Mouse (Mus musculus) olfactory bulb, adult 2 months (tissue): ENCODE data around the gene Arhgef40. TPM values are rescaled to one million over a fixed set of nuclear protein-coding genes. Genes with fewer than 3 reads are reported as not detected.
A peak's percentile ranks its signal among the peaks of the same experiment; 100 is the strongest.

Experiments used
- H3K27ac ChIP-seq: fragments of 200-500 bp; 2 replicates; pipeline ENCODE4 v1.5.1; 2012; ENCODE audit warnings: low read depth, low read length; ENCODE audit not compliant: insufficient read depth
- H3K4me1 ChIP-seq: fragments of 200-500 bp; 2 replicates; pipeline ENCODE4 v1.6.1; 2012; ENCODE audit warnings: low read length; ENCODE audit not compliant: control insufficient read depth, insufficient read depth
- H3K4me3 ChIP-seq: fragments of 200-500 bp; 2 replicates; pipeline ENCODE4 v1.5.1; 2012; ENCODE audit warnings: mild to moderate bottlenecking, low read depth, low read length, moderate library complexity; ENCODE audit not compliant: insufficient read depth
- CTCF ChIP-seq: fragments of 200-500 bp; IDR thresholded peaks from 2 replicates; pipeline ENCODE4 v1.5.1; 2012; ENCODE audit warnings: low read depth, mild to moderate bottlenecking, low read length, moderate library complexity; ENCODE audit not compliant: insufficient read depth
- POLR2A ChIP-seq: fragments of 200-500 bp; IDR thresholded peaks from 2 replicates; pipeline ENCODE4 v1.6.1; 2012; ENCODE audit warnings: mild to moderate bottlenecking, low read depth, low read length, moderate library complexity; ENCODE audit not compliant: insufficient read depth
- WGBS: fragments of 180-500 bp; shearing (Covaris S2); methylation state at CpG from one replicate; pipeline ENCODE4 v1.1.7; 2018; 5-methylcytosine and 5-hydroxymethylcytosine counted together
- polyA plus RNA-seq: library from polyadenylated mRNA; stranded (reverse); fragments of >200 nt; gene quantifications from 2 replicates; pipeline ENCODE4 v1.2.4, GENCODE M21; 2012; ENCODE audit warnings: low replicate concordance; ENCODE audit not compliant: missing spikeins, insufficient read depth, insufficient read length

Gene Arhgef40
- polyA plus RNA-seq, 1 experiment = not detected

GRCm38 (mm10) chr14:52009361-52009760 is 24.8 kb downstream of the Arhgef40 start:
- 44% methylated on average over 26 of the region's 26 CpGs for WGBS
- Histone ChIP-seq H3K4me1 (peaks cover 46% of the 10 kb centered on the region), H3K4me3 (no peak overlapping the region), H3K27ac (no peak overlapping the region)
- no peak for TF ChIP-seq POLR2A
- no peak for TF ChIP-seq CTCF

GRCm38 (mm10) chr14:52009841-52010240 is 25.3 kb downstream of the Arhgef40 start:
- TF ChIP-seq POLR2A = no peak
- TF ChIP-seq CTCF = no peak
- no peak overlapping the region for H3K4me3 ChIP-seq
- WGBS = 49% methylated on average over 6 of the region's 6 CpGs
- H3K4me1 ChIP-seq = peaks cover 41% of the 10 kb centered on the region
- H3K27ac ChIP-seq = peak overlapping the region; percentile 22; the same call in 1 of the 2 replicates

- WGBS = 13% methylated on average over 9 of the region's 9 CpGs
- H3K4me1 ChIP-seq = peaks cover 37% of the 10 kb centered on the region
- H3K4me3 ChIP-seq = no peak overlapping the region; the same call in 1 of the 2 replicates
- TF ChIP-seq POLR2A = no peak
- peak overlapping the region; percentile 67; the same call in 1 of the 2 replicates for H3K27ac ChIP-seq
Measured at GRCm38 (mm10) chr14:52010446-52011111, 26.1 kb downstream of the Arhgef40 start.

DNA sequence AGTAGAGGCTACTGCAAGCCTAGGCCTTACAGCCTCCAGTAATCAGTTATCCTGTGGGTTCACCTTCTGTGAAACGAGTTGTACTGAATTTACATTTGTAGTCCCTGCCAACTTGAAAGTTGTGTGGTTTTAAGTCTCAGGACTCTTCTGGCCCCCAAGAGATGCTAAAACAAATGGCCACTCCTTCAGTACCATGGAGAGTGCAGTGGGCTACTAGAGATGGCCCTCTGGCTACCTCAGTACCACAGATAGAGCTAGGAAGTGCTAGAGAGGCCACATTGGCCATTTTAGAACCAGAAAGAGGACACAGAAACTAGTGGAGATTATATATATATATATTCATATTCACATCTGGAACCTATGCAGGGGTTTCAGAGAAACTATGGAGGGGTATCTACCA is 27.2 kb downstream of the Arhgef40 start:
- no peak for TF ChIP-seq CTCF
- TF ChIP-seq POLR2A = no peak
- no peak overlapping the region for H3K4me3 ChIP-seq

DNA sequence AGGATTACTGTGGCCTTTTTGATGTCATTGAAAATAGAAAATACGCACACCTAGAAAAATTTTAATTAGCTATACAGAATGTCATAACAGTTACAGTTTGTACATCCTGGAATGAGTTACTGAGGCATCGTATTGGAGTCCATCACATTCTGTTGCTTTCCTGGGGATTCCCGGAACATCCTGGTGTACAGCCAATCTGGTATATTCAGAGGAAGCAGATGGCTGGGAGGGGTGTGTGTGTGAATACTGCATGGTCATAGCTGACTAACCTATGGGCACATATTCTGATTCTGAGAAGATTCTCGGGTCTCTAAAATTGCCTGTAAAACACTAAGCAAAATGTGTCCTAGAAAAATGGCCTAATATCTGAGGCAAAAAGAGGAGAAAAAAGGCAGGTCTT is 27.6 kb downstream of the Arhgef40 start:
- H3K4me1 ChIP-seq = peaks cover 25% of the 10 kb centered on the region
- H3K27ac ChIP-seq = peak overlapping the region; percentile 25; the same call in 1 of the 2 replicates
- WGBS = 65% methylated on average over 4 of the region's 4 CpGs
- no peak for TF ChIP-seq CTCF
- TF ChIP-seq POLR2A = no peak
- H3K4me3 ChIP-seq = no peak overlapping the region

More for the DNA sequence above, 27.2 kb downstream of the Arhgef40 start:
- H3K4me1 ChIP-seq = peaks cover 26% of the 10 kb centered on the region
- no peak overlapping the region for H3K27ac ChIP-seq
- 61% methylated on average over 1 of the region's 1 CpGs for WGBS

- 54% methylated on average over 5 of the region's 5 CpGs for WGBS
- TF ChIP-seq POLR2A (no peak), CTCF (no peak)
- H3K27ac ChIP-seq = peak overlapping the region; percentile 25; the same call in 1 of the 2 replicates
- no peak overlapping the region for H3K4me3 ChIP-seq
- H3K4me1 ChIP-seq = peaks cover 25% of the 10 kb centered on the region
Measured at GRCm38 (mm10) chr14:52012553-52012952, 28.0 kb downstream of the Arhgef40 start.

GRCm38 (mm10) chr14:52013021-52013610 is 28.6 kb downstream of the Arhgef40 start:
- Histone ChIP-seq H3K4me3 (no peak overlapping the region), H3K4me1 (peaks cover 24% of the 10 kb centered on the region), H3K27ac (no peak overlapping the region)
- no peak for TF ChIP-seq POLR2A
- no peak for TF ChIP-seq CTCF
- WGBS = 47% methylated on average over 8 of the region's 8 CpGs

DNA sequence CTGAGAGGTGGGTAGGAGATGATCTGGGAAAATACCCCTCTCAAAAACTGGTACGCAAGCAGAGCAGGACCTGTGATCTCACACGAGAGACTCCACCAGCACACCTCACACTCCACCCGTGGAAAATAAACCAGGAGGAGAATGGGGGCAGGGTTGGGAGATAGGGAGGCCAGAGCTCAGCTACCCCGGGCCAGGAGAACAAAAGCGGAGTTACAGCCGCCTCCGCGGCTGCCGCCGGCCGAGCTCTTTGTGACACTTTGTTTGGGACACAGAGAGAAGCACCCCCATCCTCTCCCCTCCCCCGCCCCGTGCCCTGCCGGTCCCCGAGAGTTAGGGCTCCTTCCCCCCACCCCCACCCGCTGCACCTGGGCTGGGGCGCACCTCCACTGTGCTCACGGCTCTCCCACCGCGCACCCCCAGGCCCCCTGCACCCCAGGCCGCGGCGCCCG is 29.3 kb downstream of the Arhgef40 start:
- 2% methylated on average over 22 of the region's 24 CpGs for WGBS
- Histone ChIP-seq H3K4me3 (peak overlapping the region; percentile 43), H3K4me1 (peaks cover 24% of the 10 kb centered on the region), H3K27ac (no peak overlapping the region)
- TF ChIP-seq CTCF (no peak), POLR2A (no peak)

DNA sequence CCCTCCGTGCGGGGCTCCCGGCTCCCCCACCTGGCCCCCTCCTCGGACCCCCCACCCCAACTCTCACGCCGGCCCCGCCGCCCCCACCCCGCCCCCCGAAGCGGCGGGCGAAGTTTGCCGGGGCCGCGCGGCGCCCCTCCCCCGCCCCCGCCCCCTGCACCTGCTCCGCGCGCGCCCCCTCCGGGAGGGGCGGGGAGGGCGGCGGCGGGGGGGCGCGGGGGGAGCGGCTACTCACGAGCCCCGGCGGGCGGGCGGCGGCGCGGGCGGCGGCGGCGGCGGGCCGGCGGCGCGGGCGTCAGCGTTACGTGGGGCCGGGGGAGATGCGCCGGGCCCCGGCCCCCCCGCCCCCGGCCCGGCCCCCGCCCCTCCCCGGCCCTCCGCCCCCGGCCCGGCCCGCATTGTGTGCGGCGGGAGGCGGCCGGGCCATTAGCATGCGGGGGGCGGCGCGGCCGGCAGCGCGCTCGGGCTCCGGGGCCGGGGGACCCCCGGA is 29.8 kb downstream of the Arhgef40 start:
- 1% methylated on average over 27 of the region's 80 CpGs for WGBS
- H3K4me1 ChIP-seq = peaks cover 23% of the 10 kb centered on the region
- TF ChIP-seq POLR2A (no peak), CTCF (no peak)
- H3K27ac ChIP-seq = no peak overlapping the region
- H3K4me3 ChIP-seq = peak overlapping the region; percentile 60
